Mouse (Mus musculus): Measurements from ENCODE around the gene Adck1. TPM values are rescaled to one million over a fixed set of nuclear protein-coding genes. Genes with fewer than 3 reads are reported as not detected.
A peak's percentile ranks its signal among the peaks of the same experiment; 100 is the strongest.
"Not testable (repeated sequence)": the region's sequence is repeated elsewhere in the genome, so short reads cannot be mapped to it uniquely, and the experiment has no call there.

Adck1 gene
- polyA plus RNA-seq, 1 experiment = 13.6 TPM

GRCm38 (mm10) chr12:88361120-88361445 is 729 bp downstream of the Adck1 start:
- Histone ChIP-seq H3K27me3 (ENCODE audit: control insufficient read depth, insufficient read depth, low read length, poor library complexity, severe bottlenecking) (no peaks in the 10 kb centered on the region; the same call in 1 of the 2 replicates), H3K9ac (ENCODE audit: low read depth, poor library complexity, severe bottlenecking) (peak overlapping the region; percentile 11), H3K36me3 (ENCODE audit: control insufficient read depth, insufficient read depth, low read length, poor library complexity, severe bottlenecking) (no peaks in the 10 kb centered on the region), H3K27ac (ENCODE audit: insufficient read depth, low read length) (no peak overlapping the region), H3K4me3 (ENCODE audit: low read depth, low read length) (peak overlapping the region; percentile 76), H3K4me1 (ENCODE audit: control insufficient read depth, insufficient read depth, low read length) (no peaks in the 10 kb centered on the region), H3K9me3 (replicated peaks; ENCODE audit: control insufficient read depth, insufficient read depth, low read length, poor library complexity, severe bottlenecking) (no peaks in the 10 kb centered on the region)
- TF ChIP-seq CTCF (IDR thresholded peaks at IDR 0.05; ENCODE audit: low read depth, low read length) (no peak), EP300 (IDR thresholded peaks at IDR 0.05; ENCODE audit: insufficient read depth, low read depth, low read length) (no peak), POLR2A (IDR thresholded peaks at IDR 0.05; ENCODE audit: insufficient read depth, low read length) (no peak)

- no peak overlapping the region for H3K27ac ChIP-seq (ENCODE audit: insufficient read depth, low read length)
- no peak overlapping the region for H3K9ac ChIP-seq (ENCODE audit: low read depth, poor library complexity, severe bottlenecking)
- H3K27me3 ChIP-seq (ENCODE audit: control insufficient read depth, insufficient read depth, low read length, poor library complexity, severe bottlenecking) = no peaks in the 10 kb centered on the region; the same call in 1 of the 2 replicates
- no peak for TF ChIP-seq CTCF (IDR thresholded peaks at IDR 0.05; ENCODE audit: low read depth, low read length)
- no peak for TF ChIP-seq EP300 (IDR thresholded peaks at IDR 0.05; ENCODE audit: insufficient read depth, low read depth, low read length)
- no peak for TF ChIP-seq POLR2A (IDR thresholded peaks at IDR 0.05; ENCODE audit: insufficient read depth, low read length)
- no peaks in the 10 kb centered on the region for H3K4me1 ChIP-seq (ENCODE audit: control insufficient read depth, insufficient read depth, low read length)
- no peaks in the 10 kb centered on the region for H3K36me3 ChIP-seq (ENCODE audit: control insufficient read depth, insufficient read depth, low read length, poor library complexity, severe bottlenecking)
- H3K4me3 ChIP-seq (ENCODE audit: low read depth, low read length) = no peak overlapping the region
- H3K9me3 ChIP-seq (replicated peaks; ENCODE audit: control insufficient read depth, insufficient read depth, low read length, poor library complexity, severe bottlenecking) = no peaks in the 10 kb centered on the region
Observed at GRCm38 (mm10) chr12:88367673-88368072, 7.3 kb downstream of the Adck1 start.

GRCm38 (mm10) chr12:88368618-88369017 is 8.3 kb downstream of the Adck1 start:
- no peak for TF ChIP-seq EP300 (IDR thresholded peaks at IDR 0.05; ENCODE audit: insufficient read depth, low read depth, low read length)
- no peak for TF ChIP-seq CTCF (IDR thresholded peaks at IDR 0.05; ENCODE audit: low read depth, low read length)
- TF ChIP-seq POLR2A (IDR thresholded peaks at IDR 0.05; ENCODE audit: insufficient read depth, low read length) = no peak
- Histone ChIP-seq H3K9me3 (replicated peaks; ENCODE audit: control insufficient read depth, insufficient read depth, low read length, poor library complexity, severe bottlenecking) (no peaks in the 10 kb centered on the region), H3K4me1 (ENCODE audit: control insufficient read depth, insufficient read depth, low read length) (no peaks in the 10 kb centered on the region), H3K9ac (ENCODE audit: low read depth, poor library complexity, severe bottlenecking) (no peak overlapping the region), H3K4me3 (ENCODE audit: low read depth, low read length) (no peak overlapping the region), H3K27ac (ENCODE audit: insufficient read depth, low read length) (no peak overlapping the region), H3K36me3 (ENCODE audit: control insufficient read depth, insufficient read depth, low read length, poor library complexity, severe bottlenecking) (no peaks in the 10 kb centered on the region), H3K27me3 (ENCODE audit: control insufficient read depth, insufficient read depth, low read length, poor library complexity, severe bottlenecking) (no peaks in the 10 kb centered on the region)

- not testable (repeated sequence) for H3K4me3 ChIP-seq (ENCODE audit: low read depth, low read length); H3K36me3 ChIP-seq (ENCODE audit: control insufficient read depth, insufficient read depth, low read length, poor library complexity, severe bottlenecking); H3K4me1 ChIP-seq (ENCODE audit: control insufficient read depth, insufficient read depth, low read length); H3K27ac ChIP-seq (ENCODE audit: insufficient read depth, low read length); H3K27me3 ChIP-seq (ENCODE audit: control insufficient read depth, insufficient read depth, low read length, poor library complexity, severe bottlenecking); H3K9ac ChIP-seq (ENCODE audit: low read depth, poor library complexity, severe bottlenecking); H3K9me3 ChIP-seq (replicated peaks; ENCODE audit: control insufficient read depth, insufficient read depth, low read length, poor library complexity, severe bottlenecking)
Observed at GRCm38 (mm10) chr12:88369690-88370089, 9.3 kb downstream of the Adck1 start.

GRCm38 (mm10) chr12:88370321-88370720 is 10.0 kb downstream of the Adck1 start:
- not testable (repeated sequence) for H3K36me3 ChIP-seq (ENCODE audit: control insufficient read depth, insufficient read depth, low read length, poor library complexity, severe bottlenecking); H3K9me3 ChIP-seq (replicated peaks; ENCODE audit: control insufficient read depth, insufficient read depth, low read length, poor library complexity, severe bottlenecking); H3K4me3 ChIP-seq (ENCODE audit: low read depth, low read length); H3K9ac ChIP-seq (ENCODE audit: low read depth, poor library complexity, severe bottlenecking); H3K27ac ChIP-seq (ENCODE audit: insufficient read depth, low read length); H3K4me1 ChIP-seq (ENCODE audit: control insufficient read depth, insufficient read depth, low read length); H3K27me3 ChIP-seq (ENCODE audit: control insufficient read depth, insufficient read depth, low read length, poor library complexity, severe bottlenecking)

- Histone ChIP-seq H3K27me3 (ENCODE audit: control insufficient read depth, insufficient read depth, low read length, poor library complexity, severe bottlenecking) (no peaks in the 10 kb centered on the region), H3K9ac (ENCODE audit: low read depth, poor library complexity, severe bottlenecking) (no peak overlapping the region), H3K4me1 (ENCODE audit: control insufficient read depth, insufficient read depth, low read length) (no peaks in the 10 kb centered on the region), H3K9me3 (replicated peaks; ENCODE audit: control insufficient read depth, insufficient read depth, low read length, poor library complexity, severe bottlenecking) (no peaks in the 10 kb centered on the region), H3K36me3 (ENCODE audit: control insufficient read depth, insufficient read depth, low read length, poor library complexity, severe bottlenecking) (no peaks in the 10 kb centered on the region), H3K27ac (ENCODE audit: insufficient read depth, low read length) (no peak overlapping the region), H3K4me3 (ENCODE audit: low read depth, low read length) (no peak overlapping the region)
- TF ChIP-seq EP300 (IDR thresholded peaks at IDR 0.05; ENCODE audit: insufficient read depth, low read depth, low read length) = no peak
- TF ChIP-seq POLR2A (IDR thresholded peaks at IDR 0.05; ENCODE audit: insufficient read depth, low read length) = no peak
- TF ChIP-seq CTCF (IDR thresholded peaks at IDR 0.05; ENCODE audit: low read depth, low read length) = no peak
Observed at GRCm38 (mm10) chr12:88372018-88372417, 11.7 kb downstream of the Adck1 start.

GRCm38 (mm10) chr12:88376820-88377219 is 16.5 kb downstream of the Adck1 start:
- Histone ChIP-seq H3K27me3 (ENCODE audit: control insufficient read depth, insufficient read depth, low read length, poor library complexity, severe bottlenecking) (no peaks in the 10 kb centered on the region), H3K27ac (ENCODE audit: insufficient read depth, low read length) (no peak overlapping the region)
- no peak for TF ChIP-seq CTCF (IDR thresholded peaks at IDR 0.05; ENCODE audit: low read depth, low read length)
- no peak for TF ChIP-seq POLR2A (IDR thresholded peaks at IDR 0.05; ENCODE audit: insufficient read depth, low read length)
- TF ChIP-seq EP300 (IDR thresholded peaks at IDR 0.05; ENCODE audit: insufficient read depth, low read depth, low read length) = no peak

More at GRCm38 (mm10) chr12:88376820-88377219, 16.5 kb downstream of the Adck1 start:
- H3K4me3 ChIP-seq (ENCODE audit: low read depth, low read length) = no peak overlapping the region
- H3K4me1 ChIP-seq (ENCODE audit: control insufficient read depth, insufficient read depth, low read length) = no peaks in the 10 kb centered on the region
- H3K9me3 ChIP-seq (replicated peaks; ENCODE audit: control insufficient read depth, insufficient read depth, low read length, poor library complexity, severe bottlenecking) = no peaks in the 10 kb centered on the region
- H3K9ac ChIP-seq (ENCODE audit: low read depth, poor library complexity, severe bottlenecking) = no peak overlapping the region
- H3K36me3 ChIP-seq (ENCODE audit: control insufficient read depth, insufficient read depth, low read length, poor library complexity, severe bottlenecking) = no peaks in the 10 kb centered on the region

Measured in ES-Bruce4 (cell line).